Mouse (Mus musculus) duodenum, adult 2 months (tissue): ENCODE results near the gene Trmt10c. TPM values are rescaled to one million over a fixed set of nuclear protein-coding genes. Genes with fewer than 3 reads are reported as not detected.

Experiments used
- polyA plus RNA-seq: library from polyadenylated mRNA; depleted of rRNA; stranded (reverse); fragments of >200 nt; gene quantifications from 2 replicates; pipeline ENCODE4 v1.2.3, GENCODE M21; 2012; ENCODE audit warnings: low replicate concordance; rRNA removed

Trmt10c gene
- polyA plus RNA-seq = 1.7 and 3.9 TPM in 2 replicates

DNA sequence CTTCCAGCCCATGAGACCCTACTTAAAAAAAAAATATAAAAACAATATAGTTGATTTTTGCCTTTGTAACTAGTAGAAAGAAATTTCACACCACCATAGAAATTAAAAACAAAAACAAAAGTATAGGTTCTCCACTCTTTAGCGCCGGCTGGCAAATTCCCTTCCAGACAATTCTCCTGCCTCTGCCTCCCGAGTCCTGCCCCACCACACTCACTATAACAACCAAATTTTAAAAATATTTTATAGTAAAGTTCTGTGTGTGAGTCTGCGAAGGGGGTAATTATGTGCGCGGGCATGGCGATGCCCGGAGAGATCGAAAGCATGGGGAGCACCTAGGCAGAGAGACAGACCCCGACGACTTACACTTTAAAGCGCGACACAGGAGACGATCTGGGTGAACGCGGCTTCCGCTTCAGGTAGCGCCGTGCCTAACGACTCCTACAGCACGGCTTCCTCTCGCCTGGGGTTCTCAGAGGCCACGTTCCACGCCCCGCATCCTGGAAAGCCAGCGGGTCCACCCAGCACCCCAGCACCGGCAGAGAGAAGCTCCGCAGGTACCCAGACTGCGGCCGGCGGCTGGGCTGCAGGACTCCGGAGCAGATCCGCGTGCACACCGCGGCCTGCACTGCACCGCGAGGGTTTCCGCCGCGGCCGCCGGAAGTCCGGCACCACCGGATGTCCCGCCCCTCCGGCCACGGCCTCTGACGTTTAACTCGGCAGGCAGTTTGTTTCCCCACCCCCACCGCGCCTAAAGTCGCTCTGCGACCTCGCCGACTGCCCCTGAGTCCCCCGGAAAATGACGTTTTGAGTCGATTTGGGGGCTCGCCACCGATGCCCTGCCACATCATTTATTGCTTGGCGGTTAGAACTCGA, at the start of gene Trmt10c:
TSS of gene Trmt10c (minus strand) at position 682 of the 873 bp plus-strand sequence.

GRCm38 (mm10) chr16:56048038-56048437, 10.4 kb upstream of the Trmt10c start, which contains the start of gene Senp7:
Senp7 (plus strand) TSS chr16:56048338.

GRCm38 (mm10) chr16:56029661-56030082, 7.9 kb downstream of the Trmt10c start, which contains the start of gene Pcnp:
Pcnp (minus strand) TSS chr16:56029739.

Other genes with a start within 250 kb of the Trmt10c start
- 44.9 and 72.7 TPM in 2 replicates for gene Nfkbiz, start 198.9 kb downstream of the Trmt10c start, polyA plus RNA-seq
- gene Nxpe3, start 142.5 kb downstream of the Trmt10c start, polyA plus RNA-seq = 0.12 and 0.39 TPM in 2 replicates
- gene Cep97, start 103.0 kb downstream of the Trmt10c start, polyA plus RNA-seq = 0.02 and 0.07 TPM in 2 replicates
- 12.0 and 12.5 TPM in 2 replicates for gene Rpl24, start 71.5 kb downstream of the Trmt10c start, polyA plus RNA-seq
- gene Zbtb11, start 63.9 kb downstream of the Trmt10c start, polyA plus RNA-seq = 1.1 TPM in 2 replicates
- 1.6 and 1.8 TPM in 2 replicates for gene Pcnp, start 8.1 kb downstream of the Trmt10c start, polyA plus RNA-seq
- 0.40 and 0.53 TPM in 2 replicates for gene Senp7, start 10.5 kb upstream of the Trmt10c start, polyA plus RNA-seq
- gene Impg2, start 166.5 kb upstream of the Trmt10c start, polyA plus RNA-seq = 0.04 TPM in 1 of 2 replicates, not detected in the other